Mouse (Mus musculus) midbrain, embryonic 13.5 days (tissue): ENCODE results near the gene Trpv2. TPM values are rescaled to one million over a fixed set of nuclear protein-coding genes. Genes with fewer than 3 reads are reported as not detected.

Experiments used
- ATAC-seq: fragments of 200-750 bp; cut with Nextera tagmentation; 2 replicates; pipeline ENCODE4 v1.8.0; 2017; ENCODE audit warnings: mild to moderate bottlenecking, moderate TSS enrichment, moderate library complexity
- H3K27ac ChIP-seq: fragments of 300-500 bp; sonication (generic); 2 replicates; pipeline ENCODE4 v1.5.1; 2015; ENCODE audit warnings: inconsistent platforms, mild to moderate bottlenecking, moderate library complexity
- H3K27me3 ChIP-seq: fragments of 300-500 bp; sonication (generic); 2 replicates; pipeline ENCODE4 v1.6.1; 2015; ENCODE audit warnings: mild to moderate bottlenecking, inconsistent platforms
- H3K36me3 ChIP-seq: fragments of 300-500 bp; sonication (generic); 2 replicates; pipeline ENCODE4 v1.6.1; 2015; ENCODE audit warnings: mild to moderate bottlenecking, inconsistent platforms
- H3K4me1 ChIP-seq: fragments of 300-500 bp; sonication (generic); replicated peaks from 2 replicates; pipeline ENCODE4 v1.6.1; 2015; ENCODE audit warnings: inconsistent platforms
- H3K4me2 ChIP-seq: fragments of 300-500 bp; sonication (generic); replicated peaks from 2 replicates; pipeline ENCODE4 v1.6.1; 2015; ENCODE audit warnings: moderate library complexity, mild to moderate bottlenecking, inconsistent platforms
- H3K4me3 ChIP-seq: fragments of 300-500 bp; sonication (generic); replicated peaks from 2 replicates; pipeline ENCODE4 v1.5.1; 2015; ENCODE audit warnings: mild to moderate bottlenecking, inconsistent platforms
- H3K9ac ChIP-seq: fragments of 300-500 bp; sonication (generic); replicated peaks from 2 replicates; pipeline ENCODE4 v1.6.1; 2015; ENCODE audit warnings: mild to moderate bottlenecking, inconsistent platforms
- H3K9me3 ChIP-seq: fragments of 300-500 bp; sonication (generic); 2 replicates; pipeline ENCODE4 v1.6.1; 2016; ENCODE audit warnings: mild to moderate bottlenecking, inconsistent platforms
- WGBS: fragments of 180-500 bp; shearing (Covaris S2); methylation state at CpG from one replicate; pipeline ENCODE4 v1.1.7; 2015; 5-methylcytosine and 5-hydroxymethylcytosine counted together
- polyA plus RNA-seq: library from polyadenylated mRNA; unstranded; fragments of >200 nt; fragmentation: Nextera tagmentation; extraction: Ambion mirVana; gene quantifications from 2 replicates; pipeline ENCODE4 v1.2.1, GENCODE M21; 2015

Gene Trpv2
- polyA plus RNA-seq, 1 experiment from 2014 or later = 20.7 TPM

- Histone ChIP-seq H3K36me3 (peaks cover 18% of the 10 kb centered on the region), H3K4me1 (peaks cover 11% of the 10 kb centered on the region), H3K4me3 (no peak overlapping the region), H3K4me2 (no peak overlapping the region), H3K27ac (no peak overlapping the region), H3K9me3 (no peaks in the 10 kb centered on the region), H3K9ac (no peak overlapping the region), H3K27me3 (no peaks in the 10 kb centered on the region)
- 30% methylated on average over 4 of the region's 4 CpGs for WGBS
- no peak for ATAC-seq
Observed at GRCm38 (mm10) chr11:62622850-62623249, 48.6 kb downstream of the Trpv2 start.

GRCm38 (mm10) chr11:62624341-62625291, 50.3 kb downstream of the Trpv2 start:
- H3K27me3 ChIP-seq = no peaks in the 10 kb centered on the region
- no peaks in the 10 kb centered on the region for H3K9me3 ChIP-seq
- peak; percentile 43; the same call in 1 of the 2 replicates for ATAC-seq
- H3K27ac ChIP-seq = peak overlapping the region; percentile 25
- H3K9ac ChIP-seq = no peak overlapping the region
- H3K4me2 ChIP-seq = no peak overlapping the region
- WGBS = 74% methylated on average over 10 of the region's 10 CpGs
- no peak overlapping the region for H3K4me3 ChIP-seq
- peaks cover 6% of the 10 kb centered on the region; the same call in 1 of the 2 replicates for H3K36me3 ChIP-seq
- H3K4me1 ChIP-seq = peaks cover 27% of the 10 kb centered on the region

DNA sequence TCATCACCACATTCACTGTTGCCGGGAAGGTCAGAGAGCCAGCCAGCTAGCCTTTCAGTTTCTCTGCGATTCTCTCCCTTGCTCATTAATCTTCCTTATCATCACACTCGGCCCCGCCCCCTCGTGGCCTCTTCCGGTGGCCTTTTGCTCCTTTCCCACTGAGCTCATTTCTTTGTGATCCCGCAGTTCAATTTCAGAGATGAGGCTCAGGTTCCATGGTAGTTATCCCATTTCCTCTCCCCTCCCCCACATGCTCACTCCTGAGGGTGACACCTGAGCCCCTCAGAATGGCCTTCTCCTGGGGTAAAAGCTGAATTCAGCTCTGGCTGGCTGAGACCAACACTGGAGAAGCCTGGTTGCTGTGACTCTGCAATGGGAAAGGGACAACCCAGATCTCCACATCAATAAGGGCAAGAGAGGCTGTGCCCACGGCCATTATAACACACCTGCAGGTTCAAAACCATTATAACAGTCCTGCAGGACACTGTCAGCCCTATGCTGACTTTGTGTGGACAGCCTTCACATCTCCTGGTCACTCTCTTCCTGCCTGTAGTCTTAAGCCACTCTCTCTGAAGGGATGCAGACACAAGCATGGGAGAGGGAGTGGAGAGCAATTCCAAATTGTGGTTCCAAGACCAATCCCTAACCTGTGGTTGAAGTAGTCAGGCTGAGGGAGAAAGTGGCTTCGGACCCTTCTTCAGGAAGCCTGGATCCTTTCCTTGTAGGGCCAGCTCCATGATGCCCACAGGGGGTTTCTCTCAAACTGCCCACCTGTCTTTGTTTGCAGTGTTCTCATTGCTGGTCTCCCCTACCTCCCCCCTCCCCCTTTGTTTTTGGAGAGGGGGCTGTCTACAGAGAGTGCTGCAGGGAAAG, 55.3 kb downstream of the Trpv2 start:
- no peaks in the 10 kb centered on the region for H3K27me3 ChIP-seq
- peak overlapping the region; percentile 12; the same call in 1 of the 2 replicates for H3K4me3 ChIP-seq
- no peaks in the 10 kb centered on the region for H3K36me3 ChIP-seq
- H3K27ac ChIP-seq = peak overlapping the region; percentile 86
- ATAC-seq = peak; percentile 41
- 3% methylated on average over 9 of the region's 9 CpGs for WGBS
- H3K4me1 ChIP-seq = peaks cover 42% of the 10 kb centered on the region
- peak overlapping the region; percentile 42 for H3K9ac ChIP-seq
- H3K9me3 ChIP-seq = no peaks in the 10 kb centered on the region
- H3K4me2 ChIP-seq = peak overlapping the region; percentile 38

GRCm38 (mm10) chr11:62630225-62630821, 56.0 kb downstream of the Trpv2 start:
- Histone ChIP-seq H3K4me1 (peaks cover 37% of the 10 kb centered on the region), H3K4me3 (peak overlapping the region; percentile 12; the same call in 1 of the 2 replicates), H3K9ac (peak overlapping the region; percentile 42), H3K4me2 (peak overlapping the region; percentile 38), H3K9me3 (no peaks in the 10 kb centered on the region), H3K36me3 (no peaks in the 10 kb centered on the region), H3K27ac (peak overlapping the region; percentile 86), H3K27me3 (no peaks in the 10 kb centered on the region)
- WGBS = 2% methylated on average over 11 of the region's 11 CpGs
- peak; percentile 68 for ATAC-seq

GRCm38 (mm10) chr11:62631138-62631537, 56.9 kb downstream of the Trpv2 start:
- peak overlapping the region; percentile 86 for H3K27ac ChIP-seq
- no peak overlapping the region for H3K9ac ChIP-seq
- ATAC-seq = no peak
- H3K4me3 ChIP-seq = no peak overlapping the region
- 25% methylated on average over 4 of the region's 4 CpGs for WGBS
- peaks cover 39% of the 10 kb centered on the region for H3K4me1 ChIP-seq
- H3K36me3 ChIP-seq = no peaks in the 10 kb centered on the region
- no peaks in the 10 kb centered on the region for H3K27me3 ChIP-seq
- no peak overlapping the region; the same call in 1 of the 2 replicates for H3K4me2 ChIP-seq
- no peaks in the 10 kb centered on the region for H3K9me3 ChIP-seq

DNA sequence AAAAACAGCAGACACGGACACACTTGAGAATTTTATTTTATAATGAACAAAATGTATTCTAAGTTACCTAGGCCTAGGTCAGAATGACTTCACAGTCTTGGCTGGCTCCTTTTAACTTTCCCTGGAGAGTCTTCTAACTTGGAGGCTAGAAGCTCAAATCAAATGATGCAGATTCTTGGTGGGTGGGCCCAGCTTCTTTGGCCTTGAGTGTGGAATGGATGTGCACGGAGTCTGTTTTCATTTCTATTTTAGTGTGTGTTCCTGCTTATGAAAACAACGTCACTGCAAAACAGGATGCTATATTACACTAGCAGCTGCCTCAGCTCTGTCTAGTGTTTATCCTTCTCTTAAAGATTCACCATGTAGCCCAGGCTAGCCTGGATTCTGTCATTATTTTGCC, 61.1 kb downstream of the Trpv2 start:
- Histone ChIP-seq H3K36me3 (no peaks in the 10 kb centered on the region), H3K9ac (no peak overlapping the region), H3K4me1 (peaks cover 18% of the 10 kb centered on the region), H3K4me2 (no peak overlapping the region), H3K4me3 (no peak overlapping the region), H3K27me3 (no peaks in the 10 kb centered on the region), H3K27ac (no peak overlapping the region), H3K9me3 (no peaks in the 10 kb centered on the region)
- no peak for ATAC-seq
- 77% methylated on average over 3 of the region's 3 CpGs for WGBS

DNA sequence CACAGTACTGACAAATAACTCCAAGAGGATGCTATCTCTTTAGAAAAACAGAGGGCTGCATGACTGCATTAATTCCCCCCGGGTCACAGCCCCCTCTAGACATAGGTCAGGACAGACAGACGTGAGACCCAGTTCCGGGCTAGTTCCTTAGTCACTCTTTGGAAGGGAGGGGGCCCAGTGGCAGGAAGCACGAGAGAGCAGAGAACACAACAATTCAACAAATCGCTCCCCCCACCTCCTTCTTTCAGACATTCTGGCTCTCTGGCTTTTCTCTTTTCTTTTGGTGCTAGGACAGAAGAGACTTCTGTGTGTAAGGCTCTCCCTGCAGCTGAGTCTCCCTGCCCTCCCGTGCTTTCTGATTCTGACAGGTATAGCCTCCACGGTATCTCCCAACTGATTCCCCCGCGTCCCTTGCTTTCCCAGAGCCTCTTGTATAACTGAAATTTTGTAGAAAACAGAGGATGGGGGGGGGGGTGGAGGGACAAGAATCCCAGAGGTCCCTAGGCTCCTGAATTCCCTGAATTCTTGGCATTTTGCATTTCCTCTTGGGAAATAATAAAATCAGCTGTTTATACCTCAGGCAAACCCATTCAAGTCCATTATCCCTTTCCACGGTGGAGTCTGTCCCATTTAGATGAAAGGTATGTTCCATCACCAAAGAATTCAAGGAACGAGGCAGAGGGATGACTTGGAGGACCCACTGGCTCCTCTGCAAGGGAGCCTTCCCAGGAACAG, 62.0 kb downstream of the Trpv2 start:
- Histone ChIP-seq H3K9me3 (no peaks in the 10 kb centered on the region), H3K27me3 (no peaks in the 10 kb centered on the region), H3K4me1 (peaks cover 10% of the 10 kb centered on the region), H3K27ac (no peak overlapping the region), H3K36me3 (no peaks in the 10 kb centered on the region), H3K9ac (peak overlapping the region; percentile 19; the same call in 1 of the 2 replicates), H3K4me3 (no peak overlapping the region), H3K4me2 (no peak overlapping the region)
- 68% methylated on average over 11 of the region's 11 CpGs for WGBS
- ATAC-seq = no peak

DNA sequence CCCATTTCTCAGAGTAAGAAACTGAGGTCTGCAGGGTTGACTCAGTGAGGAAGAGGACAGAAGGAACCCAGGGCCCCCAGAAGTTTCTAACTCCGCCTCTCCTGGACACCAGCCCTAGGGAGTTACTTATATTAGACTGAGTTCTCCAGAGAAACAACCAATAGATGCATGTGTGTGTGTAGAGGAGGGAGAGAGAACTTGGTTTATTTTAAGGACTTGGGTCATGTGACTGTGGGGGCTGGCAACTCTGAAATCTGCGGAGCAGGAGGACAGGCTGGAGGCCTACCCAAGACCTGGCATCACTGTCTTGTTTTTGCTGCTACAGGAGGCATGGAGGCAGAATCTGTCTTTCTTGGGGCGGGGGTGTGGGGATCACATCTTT, 62.5 kb downstream of the Trpv2 start:
- no peak overlapping the region for H3K9ac ChIP-seq
- no peaks in the 10 kb centered on the region for H3K27me3 ChIP-seq
- H3K27ac ChIP-seq = no peak overlapping the region
- no peak for ATAC-seq
- H3K4me3 ChIP-seq = no peak overlapping the region
- H3K9me3 ChIP-seq = no peaks in the 10 kb centered on the region
- WGBS = 94% methylated on average over 3 of the region's 3 CpGs
- no peaks in the 10 kb centered on the region for H3K36me3 ChIP-seq
- H3K4me2 ChIP-seq = no peak overlapping the region
- H3K4me1 ChIP-seq = peaks cover 8% of the 10 kb centered on the region

- Histone ChIP-seq H3K36me3 (no peaks in the 10 kb centered on the region), H3K9me3 (no peaks in the 10 kb centered on the region), H3K9ac (no peak overlapping the region), H3K4me1 (peaks cover 12% of the 10 kb centered on the region), H3K27me3 (no peaks in the 10 kb centered on the region), H3K4me3 (no peak overlapping the region), H3K4me2 (no peak overlapping the region), H3K27ac (no peak overlapping the region)
- no peak for ATAC-seq
- WGBS = 80% methylated on average over 5 of the region's 5 CpGs
Observed at GRCm38 (mm10) chr11:62637401-62637800, 63.1 kb downstream of the Trpv2 start.

DNA sequence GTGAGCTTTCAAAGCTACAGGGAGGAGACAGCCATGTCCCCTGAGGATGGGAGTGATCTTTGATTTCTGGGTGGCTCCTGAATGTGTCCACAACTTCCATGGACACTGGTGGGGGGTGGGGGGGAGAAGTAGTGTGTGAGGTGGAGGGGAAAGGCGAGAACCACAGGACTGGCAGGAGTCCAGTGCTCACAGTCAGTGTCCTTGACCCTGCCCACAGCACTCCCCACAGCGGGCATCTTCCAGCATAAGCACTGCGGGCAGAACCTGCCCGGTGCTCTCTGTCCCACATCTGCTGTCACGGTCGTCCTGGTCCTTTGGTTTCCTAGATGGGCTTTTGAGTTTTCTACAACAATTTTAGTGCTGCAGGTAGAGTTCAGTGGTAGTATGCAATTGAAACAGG, 63.5 kb downstream of the Trpv2 start:
- no peak overlapping the region for H3K4me3 ChIP-seq
- ATAC-seq = no peak
- no peak overlapping the region for H3K9ac ChIP-seq
- H3K27ac ChIP-seq = no peak overlapping the region
- 88% methylated on average over 6 of the region's 6 CpGs for WGBS
- no peaks in the 10 kb centered on the region for H3K36me3 ChIP-seq
- no peak overlapping the region for H3K4me2 ChIP-seq
- peaks cover 15% of the 10 kb centered on the region for H3K4me1 ChIP-seq
- no peaks in the 10 kb centered on the region for H3K9me3 ChIP-seq
- H3K27me3 ChIP-seq = no peaks in the 10 kb centered on the region

GRCm38 (mm10) chr11:62638402-62638801, 64.1 kb downstream of the Trpv2 start:
- H3K9me3 ChIP-seq = no peaks in the 10 kb centered on the region
- H3K4me2 ChIP-seq = no peak overlapping the region
- no peaks in the 10 kb centered on the region for H3K27me3 ChIP-seq
- H3K36me3 ChIP-seq = no peaks in the 10 kb centered on the region
- no peak for ATAC-seq
- WGBS = 94% methylated on average over 4 of the region's 4 CpGs
- H3K27ac ChIP-seq = no peak overlapping the region
- peaks cover 21% of the 10 kb centered on the region for H3K4me1 ChIP-seq
- no peak overlapping the region for H3K4me3 ChIP-seq
- H3K9ac ChIP-seq = no peak overlapping the region
